Comparison of ENCODE assay signal across 8 mouse cellular contexts in the genomic region with DNA sequence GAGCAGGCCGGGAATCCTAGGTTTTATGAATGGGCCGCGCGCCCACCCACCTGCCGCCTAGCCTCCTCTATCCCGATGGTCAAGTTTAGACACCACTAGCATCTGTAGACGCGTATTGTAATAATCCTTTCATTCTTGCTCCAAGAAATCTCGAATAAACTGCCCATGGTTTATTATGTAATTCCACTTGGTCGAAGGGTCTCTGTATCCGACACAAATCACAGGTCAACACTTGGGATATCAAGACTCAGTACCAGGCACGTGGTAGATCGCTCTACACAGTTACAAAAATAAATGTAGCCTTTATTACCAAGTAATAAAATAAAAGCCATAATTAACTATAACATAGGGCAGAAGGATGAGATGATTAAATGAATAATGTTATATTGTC. TPM values are rescaled to one million over a fixed set of nuclear protein-coding genes. Genes with fewer than 3 reads are reported as not detected.
DNase-seq lines count a peak whose midpoint lies in the region; ATAC-seq lines count a peak whose summit lies in the region.

No protein-coding gene starts in this region.

- H3K27ac ChIP-seq in kidney, embryonic 16.5 days (ENCODE audit: low read length) = no peak overlapping the region
- peak overlapping the region; percentile 99 for H3K27ac ChIP-seq in embryonic facial prominence, embryonic 10.5 days (replicated peaks)
- H3K27ac ChIP-seq in hindbrain, embryonic 15.5 days (replicated peaks) = peak overlapping the region; percentile 99
- peak overlapping the region; percentile 98; the same call in 1 of the 2 replicates for H3K27ac ChIP-seq in midbrain, embryonic 14.5 days (replicated peaks; ENCODE audit: low read depth, low read length)

- peak overlapping the region; percentile 55 for H3K4me2 ChIP-seq in kidney, embryonic 16.5 days (replicated peaks; ENCODE audit: low read depth, low read length)
- H3K4me2 ChIP-seq in hindbrain, embryonic 15.5 days = peak overlapping the region; percentile 52
- peak overlapping the region; percentile 52 for H3K4me2 ChIP-seq in midbrain, embryonic 14.5 days (ENCODE audit: low read length)

- peak overlapping the region; percentile 64 for H3K4me3 ChIP-seq in kidney, embryonic 16.5 days (ENCODE audit: low read length)
- H3K4me3 ChIP-seq in embryonic facial prominence, embryonic 10.5 days = peak overlapping the region; percentile 90
- peak overlapping the region; percentile 69 for H3K4me3 ChIP-seq in hindbrain, embryonic 15.5 days
- peak overlapping the region; percentile 76 for H3K4me3 ChIP-seq in midbrain, embryonic 14.5 days (replicated peaks; ENCODE audit: low read depth, low read length)

- no peaks in the 10 kb centered on the region for H3K27me3 ChIP-seq in kidney, embryonic 16.5 days (ENCODE audit: insufficient read depth, low read length)
- no peaks in the 10 kb centered on the region for H3K27me3 ChIP-seq in embryonic facial prominence, embryonic 10.5 days (replicated peaks; ENCODE audit: low read depth, poor library complexity, severe bottlenecking)
- H3K27me3 ChIP-seq in hindbrain, embryonic 15.5 days = no peaks in the 10 kb centered on the region
- H3K27me3 ChIP-seq in midbrain, embryonic 14.5 days (ENCODE audit: control insufficient read depth, insufficient read depth, low read length) = no peaks in the 10 kb centered on the region

- H3K4me1 ChIP-seq in kidney, embryonic 16.5 days (ENCODE audit: insufficient read depth, low read length) = peaks cover 24% of the 10 kb centered on the region
- peaks cover 33% of the 10 kb centered on the region for H3K4me1 ChIP-seq in embryonic facial prominence, embryonic 10.5 days
- H3K4me1 ChIP-seq in hindbrain, embryonic 15.5 days (replicated peaks) = peaks cover 32% of the 10 kb centered on the region
- peaks cover 18% of the 10 kb centered on the region for H3K4me1 ChIP-seq in midbrain, embryonic 14.5 days (ENCODE audit: control insufficient read depth, insufficient read depth, low read length)

- peaks cover 30% of the 10 kb centered on the region; the same call in 1 of the 2 replicates for H3K36me3 ChIP-seq in kidney, embryonic 16.5 days (ENCODE audit: insufficient read depth, low read length)
- H3K36me3 ChIP-seq in embryonic facial prominence, embryonic 10.5 days (replicated peaks) = peaks cover 43% of the 10 kb centered on the region
- peaks cover 41% of the 10 kb centered on the region for H3K36me3 ChIP-seq in hindbrain, embryonic 15.5 days
- H3K36me3 ChIP-seq in midbrain, embryonic 14.5 days (ENCODE audit: control insufficient read depth, insufficient read depth, low read length) = peaks cover 44% of the 10 kb centered on the region

- H3K9ac ChIP-seq in kidney, embryonic 16.5 days (replicated peaks; ENCODE audit: low read length) = no peak overlapping the region
- 0 out of 2 replicates have a peak overlapping the region, but pooled peaks have one; percentile 2 for H3K9ac ChIP-seq in hindbrain, embryonic 15.5 days
- 0 out of 2 replicates have a peak overlapping the region, but pooled peaks have one; percentile 83 for H3K9ac ChIP-seq in midbrain, embryonic 14.5 days (replicated peaks; ENCODE audit: low read length)

- DNase-seq in kidney, adult 11 months = no peak
- no peak for DNase-seq in embryonic facial prominence, embryonic 10.5 days (ENCODE audit: low spot score)
- no peak for DNase-seq in midbrain, embryonic 14.5 days
- no peak for DNase-seq in right cerebral cortex, postnatal 4 days
- no peak for DNase-seq in frontal cortex, postnatal 14 days (ENCODE audit: low spot score in 2 of 2)
- no peak for DNase-seq in spleen, postnatal 36 days (ENCODE audit: low spot score in 2 of 2)

- H3K9me3 ChIP-seq in kidney, embryonic 16.5 days (ENCODE audit: low read length) = no peaks in the 10 kb centered on the region
- no peaks in the 10 kb centered on the region for H3K9me3 ChIP-seq in embryonic facial prominence, embryonic 10.5 days
- no peaks in the 10 kb centered on the region for H3K9me3 ChIP-seq in hindbrain, embryonic 15.5 days
- no peaks in the 10 kb centered on the region for H3K9me3 ChIP-seq in midbrain, embryonic 14.5 days (ENCODE audit: control insufficient read depth, low read length)

- WGBS in kidney, embryonic 16.5 days = 10% methylated on average over 13 of the region's 13 CpGs
- 13% methylated on average over 13 of the region's 13 CpGs for WGBS in embryonic facial prominence, embryonic 10.5 days
- WGBS in hindbrain, embryonic 15.5 days = 7% methylated on average over 13 of the region's 13 CpGs
- 8% methylated on average over 13 of the region's 13 CpGs for WGBS in midbrain, embryonic 14.5 days

- ATAC-seq in kidney, embryonic 16.5 days (ENCODE audit: low FRiP score, low TSS enrichment) = 0 out of 2 replicates have a peak, but pooled peaks have one; percentile 11
- no peak; the same call in 1 of the 2 replicates for ATAC-seq in hindbrain, embryonic 15.5 days (ENCODE audit: low FRiP score, low read depth)
- ATAC-seq in midbrain, embryonic 14.5 days (ENCODE audit: low FRiP score, low TSS enrichment) = peak; percentile 6; the same call in 1 of the 2 replicates

RNA-seq across cellular contexts. Expression of a gene that starts 0.8 kb away (rescaled TPM):
- polyA plus RNA-seq in kidney, embryonic 16.5 days (2015; fragmentation: Nextera tagmentation; extraction: Ambion mirVana) = 1.7 and 1.8 TPM in 2 replicates
- polyA plus RNA-seq in embryonic facial prominence, embryonic 10.5 days (2016; fragmentation: Nextera tagmentation; extraction: Ambion mirVana) = 1.9 and 2.1 TPM in 2 replicates
- polyA plus RNA-seq in hindbrain, embryonic 15.5 days (2015; fragmentation: Nextera tagmentation; extraction: Ambion mirVana) = 4.0 and 4.2 TPM in 2 replicates
- polyA plus RNA-seq in midbrain, embryonic 14.5 days (2014; fragmentation: Nextera tagmentation; extraction: Ambion mirVana) = 4.8 and 7.7 TPM in 2 replicates

RNA-seq across cellular contexts. Expression of a gene that starts 21.0 kb away (rescaled TPM):
- polyA plus RNA-seq in kidney, embryonic 16.5 days (2015; fragmentation: Nextera tagmentation; extraction: Ambion mirVana) = 15.1 and 18.4 TPM in 2 replicates
- polyA plus RNA-seq in embryonic facial prominence, embryonic 10.5 days (2016; fragmentation: Nextera tagmentation; extraction: Ambion mirVana) = 22.0 and 24.2 TPM in 2 replicates
- polyA plus RNA-seq in hindbrain, embryonic 15.5 days (2015; fragmentation: Nextera tagmentation; extraction: Ambion mirVana) = 14.9 and 16.2 TPM in 2 replicates
- polyA plus RNA-seq in midbrain, embryonic 14.5 days (2014; fragmentation: Nextera tagmentation; extraction: Ambion mirVana) = 10.9 and 13.2 TPM in 2 replicates

RNA-seq across cellular contexts. Expression of a gene that starts 30.4 kb away (rescaled TPM):
- polyA plus RNA-seq in kidney, embryonic 16.5 days (2015; fragmentation: Nextera tagmentation; extraction: Ambion mirVana) = 0.27 and 0.31 TPM in 2 replicates
- polyA plus RNA-seq in embryonic facial prominence, embryonic 10.5 days (2016; fragmentation: Nextera tagmentation; extraction: Ambion mirVana) = 0.85 and 1.1 TPM in 2 replicates
- polyA plus RNA-seq in hindbrain, embryonic 15.5 days (2015; fragmentation: Nextera tagmentation; extraction: Ambion mirVana) = 0.26 and 0.28 TPM in 2 replicates
- not detected in 2 replicates for polyA plus RNA-seq in midbrain, embryonic 14.5 days (2014; fragmentation: Nextera tagmentation; extraction: Ambion mirVana)

RNA-seq across cellular contexts. Expression of a gene that starts 36.9 kb away (rescaled TPM):
- 428 and 460 TPM in 2 replicates for polyA plus RNA-seq in kidney, embryonic 16.5 days (2015; fragmentation: Nextera tagmentation; extraction: Ambion mirVana)
- polyA plus RNA-seq in embryonic facial prominence, embryonic 10.5 days (2016; fragmentation: Nextera tagmentation; extraction: Ambion mirVana) = 481 and 487 TPM in 2 replicates
- polyA plus RNA-seq in hindbrain, embryonic 15.5 days (2015; fragmentation: Nextera tagmentation; extraction: Ambion mirVana) = 296 and 312 TPM in 2 replicates
- polyA plus RNA-seq in midbrain, embryonic 14.5 days (2014; fragmentation: Nextera tagmentation; extraction: Ambion mirVana) = 363 and 413 TPM in 2 replicates

RNA-seq across cellular contexts. Expression of a gene that starts 42.1 kb away (rescaled TPM):
- polyA plus RNA-seq in kidney, embryonic 16.5 days (2015; fragmentation: Nextera tagmentation; extraction: Ambion mirVana) = 478 and 503 TPM in 2 replicates
- polyA plus RNA-seq in embryonic facial prominence, embryonic 10.5 days (2016; fragmentation: Nextera tagmentation; extraction: Ambion mirVana) = 634 and 654 TPM in 2 replicates
- polyA plus RNA-seq in hindbrain, embryonic 15.5 days (2015; fragmentation: Nextera tagmentation; extraction: Ambion mirVana) = 416 and 449 TPM in 2 replicates
- 456 and 503 TPM in 2 replicates for polyA plus RNA-seq in midbrain, embryonic 14.5 days (2014; fragmentation: Nextera tagmentation; extraction: Ambion mirVana)
